Mouse (Mus musculus) midbrain, embryonic 15.5 days (tissue): ENCODE results near the gene Mettl15. TPM values are rescaled to one million over a fixed set of nuclear protein-coding genes. Genes with fewer than 3 reads are reported as not detected.

ENCODE experiments used
- ATAC-seq: fragments of 200-750 bp; cut with Nextera tagmentation; replicated peaks from 2 replicates; pipeline ENCODE4 v1.8.0; 2017; ENCODE audit warnings: moderate TSS enrichment
- H3K27ac ChIP-seq: fragments of 300-500 bp; sonication (generic); 2 replicates; pipeline ENCODE4 v1.5.1; 2015; ENCODE audit warnings: mild to moderate bottlenecking, inconsistent platforms
- H3K27me3 ChIP-seq: fragments of 300-500 bp; sonication (generic); replicated peaks from 2 replicates; pipeline ENCODE4 v1.6.1; 2015; ENCODE audit warnings: inconsistent platforms
- H3K36me3 ChIP-seq: fragments of 300-500 bp; sonication (generic); replicated peaks from 2 replicates; pipeline ENCODE4 v1.6.1; 2015; ENCODE audit warnings: inconsistent platforms
- H3K4me1 ChIP-seq: fragments of 300-500 bp; sonication (generic); 2 replicates; pipeline ENCODE4 v1.6.1; 2015; ENCODE audit warnings: inconsistent platforms
- H3K4me2 ChIP-seq: fragments of 300-500 bp; sonication (generic); 2 replicates; pipeline ENCODE4 v1.6.1; 2015; ENCODE audit warnings: inconsistent platforms, mild to moderate bottlenecking, moderate library complexity
- H3K4me3 ChIP-seq: fragments of 300-500 bp; sonication (generic); 2 replicates; pipeline ENCODE4 v1.5.1; 2015; ENCODE audit warnings: mild to moderate bottlenecking, inconsistent platforms
- H3K9ac ChIP-seq: fragments of 300-500 bp; sonication (generic); 2 replicates; pipeline ENCODE4 v1.6.1; 2015; ENCODE audit warnings: mild to moderate bottlenecking, inconsistent platforms
- H3K9me3 ChIP-seq: fragments of 300-500 bp; sonication (generic); 2 replicates; pipeline ENCODE4 v1.6.1; 2016; ENCODE audit warnings: inconsistent platforms
- WGBS: fragments of 180-500 bp; shearing (Covaris S2); methylation state at CpG from one replicate; pipeline ENCODE4 v1.1.7; 2015; ENCODE audit warnings: mixed read lengths; 5-methylcytosine and 5-hydroxymethylcytosine counted together
- microRNA-seq: library from miRNA; unstranded; fragments of <30 nt; microRNA quantifications from one replicate; pipeline ENCODE4, GENCODE M21; 2016
- polyA plus RNA-seq: library from polyadenylated mRNA; unstranded; fragments of >200 nt; fragmentation: Nextera tagmentation; extraction: Ambion mirVana; gene quantifications from 2 replicates; pipeline ENCODE4 v1.2.1, GENCODE M21; 2015

The Mettl15 gene
- polyA plus RNA-seq, 1 experiment from 2014 or later, result 11.0 TPM

GRCm38 (mm10) chr2:109153402-109154050 lies 127.0 kb downstream of the Mettl15 start:
- H3K9me3 ChIP-seq, result no peaks in the 10 kb centered on the region
- H3K4me2 ChIP-seq, result no peak overlapping the region
- no peak overlapping the region for H3K27ac ChIP-seq
- no peak overlapping the region for H3K9ac ChIP-seq
- no peaks in the 10 kb centered on the region for H3K27me3 ChIP-seq
- H3K4me3 ChIP-seq, result no peak overlapping the region
- peak; percentile 60; the same call in 1 of the 2 replicates for ATAC-seq
- WGBS, result 34% methylated on average over 6 of the region's 6 CpGs
- 0 out of 2 replicates have a peak, but pooled peaks cover 3% of the 10 kb centered on the region for H3K4me1 ChIP-seq
- no peaks in the 10 kb centered on the region for H3K36me3 ChIP-seq

- Histone ChIP-seq H3K27ac (no peak overlapping the region), H3K4me1 (no peaks in the 10 kb centered on the region), H3K9me3 (no peaks in the 10 kb centered on the region), H3K36me3 (no peaks in the 10 kb centered on the region), H3K9ac (no peak overlapping the region), H3K27me3 (no peaks in the 10 kb centered on the region), H3K4me2 (no peak overlapping the region), H3K4me3 (no peak overlapping the region)
- no peak for ATAC-seq
Observed at GRCm38 (mm10) chr2:109147292-109147691, 133.3 kb downstream of the Mettl15 start.

- Histone ChIP-seq H3K9me3 (no peaks in the 10 kb centered on the region), H3K4me1 (no peaks in the 10 kb centered on the region), H3K4me3 (no peak overlapping the region), H3K4me2 (no peak overlapping the region), H3K27me3 (no peaks in the 10 kb centered on the region), H3K36me3 (no peaks in the 10 kb centered on the region), H3K9ac (no peak overlapping the region), H3K27ac (no peak overlapping the region)
- WGBS, result 95% methylated on average over 2 of the region's 2 CpGs
- no peak for ATAC-seq
Observed at GRCm38 (mm10) chr2:109144410-109144809, 136.1 kb downstream of the Mettl15 start.

DNA sequence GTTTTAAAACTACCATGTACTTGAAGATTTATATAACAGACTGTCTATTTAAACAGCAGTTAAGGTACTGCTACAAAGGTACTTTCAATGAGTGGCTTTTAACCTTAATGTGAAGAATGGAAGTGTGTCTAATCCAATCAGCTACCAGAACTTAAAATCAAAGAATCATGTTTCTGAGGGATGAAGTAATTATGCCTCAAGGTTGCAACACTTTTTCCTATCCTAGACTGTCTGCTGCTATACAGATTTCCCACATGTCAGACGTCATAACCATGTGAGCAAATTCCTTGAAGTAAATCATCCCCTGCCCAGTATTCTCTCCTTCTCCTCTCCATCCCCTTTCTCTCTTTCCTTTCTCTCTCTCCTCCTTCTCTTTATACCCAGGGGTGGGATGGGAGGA lies 140.2 kb downstream of the Mettl15 start:
- no peaks in the 10 kb centered on the region for H3K36me3 ChIP-seq
- H3K27ac ChIP-seq, result no peak overlapping the region
- no peaks in the 10 kb centered on the region for H3K9me3 ChIP-seq
- no peak overlapping the region for H3K4me3 ChIP-seq
- no peaks in the 10 kb centered on the region for H3K4me1 ChIP-seq
- no peaks in the 10 kb centered on the region for H3K27me3 ChIP-seq
- no peak overlapping the region for H3K9ac ChIP-seq
- H3K4me2 ChIP-seq, result no peak overlapping the region
- WGBS, result 55% methylated on average over 1 of the region's 1 CpGs
- ATAC-seq, result no peak

DNA sequence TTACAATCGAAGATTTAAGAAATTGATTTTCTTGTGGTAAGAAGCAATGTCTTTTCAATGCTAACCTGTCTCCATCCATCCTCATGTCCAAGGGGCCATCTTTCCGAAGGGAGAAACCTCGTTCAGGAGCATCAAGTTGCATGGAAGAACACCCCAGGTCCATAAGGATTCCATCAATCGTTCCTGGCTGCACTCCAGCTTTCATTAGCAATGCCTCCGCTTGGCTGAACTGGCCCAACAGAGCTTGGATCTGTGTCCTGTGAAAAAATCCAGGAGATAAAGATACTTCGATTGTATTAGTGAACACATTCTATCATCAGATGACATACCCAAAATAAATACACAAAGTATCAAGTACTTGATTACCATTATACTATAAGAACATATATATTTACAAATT lies 143.3 kb downstream of the Mettl15 start:
- 87% methylated on average over 6 of the region's 6 CpGs for WGBS
- H3K9ac ChIP-seq, result no peak overlapping the region
- H3K9me3 ChIP-seq, result no peaks in the 10 kb centered on the region

DNA sequence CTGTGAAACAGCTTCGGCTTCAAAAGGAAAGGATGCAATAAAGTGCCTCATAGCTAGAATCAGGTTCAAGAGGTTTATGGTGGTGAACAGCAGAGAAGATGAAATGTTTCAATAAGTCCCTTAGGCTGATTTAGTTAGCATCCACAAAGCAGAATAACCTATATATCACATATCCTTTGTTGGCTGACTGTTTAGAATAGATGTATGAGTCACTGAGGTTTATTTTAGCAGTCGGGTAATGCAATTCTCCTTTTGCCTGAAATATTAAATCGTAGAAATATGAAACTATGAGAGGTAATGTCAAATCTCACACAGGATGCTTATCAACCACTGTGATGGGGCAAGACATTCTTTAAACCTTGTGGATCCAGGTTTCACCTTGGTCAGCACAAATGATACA lies 149.8 kb downstream of the Mettl15 start:
- H3K27me3 ChIP-seq, result no peaks in the 10 kb centered on the region
- no peak overlapping the region for H3K9ac ChIP-seq
- H3K4me1 ChIP-seq, result no peaks in the 10 kb centered on the region
- H3K9me3 ChIP-seq, result no peaks in the 10 kb centered on the region
- H3K36me3 ChIP-seq, result no peaks in the 10 kb centered on the region
- H3K27ac ChIP-seq, result no peak overlapping the region
- H3K4me2 ChIP-seq, result no peak overlapping the region
- no peak overlapping the region for H3K4me3 ChIP-seq
- ATAC-seq, result 0 out of 2 replicates have a peak, but pooled peaks have one; percentile 17
- WGBS, result 86% methylated on average over 3 of the region's 3 CpGs

More for the DNA sequence above, 143.3 kb downstream of the Mettl15 start:
- H3K36me3 ChIP-seq, result no peaks in the 10 kb centered on the region
- no peaks in the 10 kb centered on the region for H3K27me3 ChIP-seq
- H3K4me1 ChIP-seq, result no peaks in the 10 kb centered on the region
- no peak overlapping the region for H3K27ac ChIP-seq
- no peak overlapping the region for H3K4me2 ChIP-seq
- ATAC-seq, result no peak
- H3K4me3 ChIP-seq, result no peak overlapping the region

GRCm38 (mm10) chr2:109129921-109130320 lies 150.6 kb downstream of the Mettl15 start:
- 63% methylated on average over 3 of the region's 3 CpGs for WGBS
- Histone ChIP-seq H3K4me2 (no peak overlapping the region), H3K4me1 (no peaks in the 10 kb centered on the region), H3K9ac (no peak overlapping the region), H3K9me3 (no peaks in the 10 kb centered on the region), H3K27ac (no peak overlapping the region), H3K4me3 (no peak overlapping the region), H3K36me3 (no peaks in the 10 kb centered on the region), H3K27me3 (no peaks in the 10 kb centered on the region)
- ATAC-seq, result peak; percentile 56

GRCm38 (mm10) chr2:109105773-109106484 lies 174.6 kb downstream of the Mettl15 start:
- no peak overlapping the region for H3K4me3 ChIP-seq
- H3K4me1 ChIP-seq, result no peaks in the 10 kb centered on the region
- WGBS, result 63% methylated on average over 3 of the region's 3 CpGs
- H3K36me3 ChIP-seq, result no peaks in the 10 kb centered on the region
- no peak overlapping the region for H3K4me2 ChIP-seq
- H3K27ac ChIP-seq, result no peak overlapping the region
- H3K9ac ChIP-seq, result no peak overlapping the region
- peak; percentile 48 for ATAC-seq
- H3K27me3 ChIP-seq, result no peaks in the 10 kb centered on the region
- H3K9me3 ChIP-seq, result no peaks in the 10 kb centered on the region

GRCm38 (mm10) chr2:109049686-109050085 lies 230.9 kb downstream of the Mettl15 start:
- no peaks in the 10 kb centered on the region for H3K4me1 ChIP-seq
- H3K4me3 ChIP-seq, result no peak overlapping the region
- H3K9ac ChIP-seq, result no peak overlapping the region
- H3K27me3 ChIP-seq, result no peaks in the 10 kb centered on the region
- no peak overlapping the region for H3K27ac ChIP-seq
- H3K36me3 ChIP-seq, result no peaks in the 10 kb centered on the region
- no peak for ATAC-seq
- 73% methylated on average over 2 of the region's 2 CpGs for WGBS
- H3K4me2 ChIP-seq, result no peak overlapping the region
- H3K9me3 ChIP-seq, result no peaks in the 10 kb centered on the region

Small RNA genes within 50 kb of the gene (microRNA-seq; reads per million reads assigned to microRNA genes)
- gene Gm24115, result not detected

Other genes starting within 250 kb of the Mettl15 start
- gene Kif18a, start within 50 bp of the Mettl15 start, polyA plus RNA-seq, result 4.2 and 4.4 TPM in 2 replicates